Mouse (Mus musculus): Measurements from ENCODE around the gene Mif4gd. TPM values are rescaled to one million over a fixed set of nuclear protein-coding genes. Genes with fewer than 3 reads are reported as not detected.

Gene Mif4gd
- polyA plus RNA-seq, 1 experiment from 2014 or later, result 47.4 TPM

DNA sequence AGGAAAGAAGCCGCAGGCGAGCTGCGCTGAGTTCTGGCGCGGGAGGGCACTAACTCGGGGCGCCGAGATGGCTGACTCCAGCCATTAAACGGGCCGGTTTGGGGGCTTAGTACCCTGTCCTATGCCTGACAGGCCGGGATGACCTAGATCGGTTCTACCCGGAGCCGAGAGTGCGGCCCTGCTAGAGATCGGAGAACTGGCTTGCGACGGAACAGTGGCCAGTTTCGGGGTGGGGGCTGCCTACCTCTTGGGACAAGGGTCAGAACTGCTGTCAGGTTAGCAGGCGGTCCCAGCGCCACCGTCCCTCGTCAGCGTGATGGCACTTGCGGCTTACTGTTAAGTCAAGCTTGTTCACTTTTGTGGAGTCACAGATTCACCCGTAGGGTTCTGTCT lies 8.5 kb downstream of the Mif4gd start:
- TF ChIP-seq CTCF (IDR thresholded peaks at IDR 0.05), result no peak
- DNase-seq (ENCODE audit: low read depth, low spot score) (no peak), ATAC-seq (peak; percentile 3)
- no peaks in the 10 kb centered on the region for H3K27me3 ChIP-seq
- in situ Hi-C loops (cut with MboI; ENCODE audit: low pct_unique_long_range_greater_than_20kb), result no loop called here
- CTCF ChIA-PET, result no interaction called here
- POLR2A ChIA-PET, result interaction anchor here (0.6 to 1.1 kb wide), 3 partner anchors 9 to 54 kb away, joined by 3 to 4 read pairs (median 4); partner anchors contain the start of gene Mif4gd

DNA sequence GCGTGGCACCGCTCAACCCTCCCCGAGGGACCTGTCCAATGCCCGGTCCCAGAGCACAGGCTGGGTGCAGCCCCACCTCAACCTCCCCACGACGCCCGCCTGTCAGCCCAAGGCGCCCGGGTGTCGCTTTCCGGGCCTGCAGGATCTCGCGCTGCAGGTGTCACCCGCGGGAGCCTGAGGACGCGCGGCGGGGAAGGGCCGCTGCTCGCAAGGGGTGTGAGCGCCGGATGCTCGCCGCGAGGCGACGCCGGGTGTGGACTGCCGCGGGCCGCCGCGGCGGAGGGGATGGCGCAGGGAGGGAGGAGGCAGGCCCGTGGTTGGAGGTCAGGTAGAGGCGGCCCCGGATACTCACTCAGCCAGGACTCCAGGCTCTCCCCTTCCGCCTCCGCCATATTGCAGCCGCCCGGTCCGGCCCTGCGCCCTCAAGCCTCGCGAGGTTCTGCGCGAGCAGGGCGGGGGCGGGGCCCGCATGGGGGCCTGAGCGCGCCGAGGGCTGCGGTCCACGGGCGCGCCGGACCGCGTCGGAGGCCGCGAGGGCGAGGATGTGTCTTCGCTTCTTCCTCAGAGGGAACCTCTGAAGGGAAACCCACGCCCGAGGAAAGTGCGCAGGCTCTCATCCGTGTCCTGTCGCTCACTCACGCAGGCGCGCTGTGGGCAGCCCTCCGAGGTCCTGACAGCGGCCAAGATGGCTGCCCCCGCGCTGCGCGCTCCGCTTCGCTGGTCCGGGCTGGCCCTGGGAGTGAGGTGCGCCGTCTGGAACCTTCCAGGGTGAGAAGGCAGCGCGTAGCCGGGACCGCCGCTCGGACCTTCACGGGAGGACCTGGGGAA lies 9.1 kb downstream of the Mif4gd start, which contains the start of the genes Mrps7 and Gga3:
Gene Mrps7, plus strand, starts transcription at position 450 of the 828 bp plus-strand sequence.
Gene Gga3, minus strand, starts transcription at position 576 of the 828 bp plus-strand sequence.
- peak; percentile 80 for ATAC-seq
- POLR2A ChIA-PET, result interaction anchor here (0.6 to 1.1 kb wide), 4 partner anchors 9 to 54 kb away, joined by 3 to 4 read pairs (median 4); partner anchors contain the start of gene Mif4gd
- in situ Hi-C loops (cut with MboI; ENCODE audit: low pct_unique_long_range_greater_than_20kb), result no loop called here

DNA sequence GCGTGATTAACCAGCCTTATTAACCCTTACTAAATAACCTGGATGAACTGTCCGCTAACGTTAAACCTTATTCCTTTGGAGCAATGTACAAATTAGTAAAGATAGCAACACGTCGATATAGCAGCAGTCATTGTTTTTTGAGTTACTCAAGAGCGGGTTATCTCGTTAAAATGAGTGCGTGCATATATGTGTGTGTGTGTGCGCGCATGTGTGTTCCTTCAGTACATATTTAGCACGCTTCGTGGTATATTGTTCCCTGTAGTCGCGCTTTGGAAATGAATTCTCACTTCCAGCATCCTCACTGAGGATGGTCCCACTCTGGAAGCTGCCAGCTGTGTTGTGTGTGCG lies 9.7 kb downstream of the Mif4gd start:
- ATAC-seq, result no peak
- TF ChIP-seq CTCF (IDR thresholded peaks at IDR 0.05), result no peak
- no peak for DNase-seq (ENCODE audit: low read depth, low spot score)
- in situ Hi-C loops (cut with MboI; ENCODE audit: low pct_unique_long_range_greater_than_20kb), result no loop called here
- H3K27me3 ChIP-seq, result no peaks in the 10 kb centered on the region
- ChIA-PET POLR2A (interaction anchor here (1.1 kb wide), 1 partner anchor 10 kb away, joined by 4 read pairs; the partner anchor contains the start of gene Mif4gd), CTCF (no interaction called here)

More for the DNA sequence above, 9.1 kb downstream of the Mif4gd start, which contains the start of the genes Mrps7 and Gga3:
- DNase-seq (ENCODE audit: low read depth, low spot score), result no peak
- TF ChIP-seq CTCF (IDR thresholded peaks at IDR 0.05), result no peak
- CTCF ChIA-PET, result no interaction called here
- H3K27me3 ChIP-seq, result no peaks in the 10 kb centered on the region

DNA sequence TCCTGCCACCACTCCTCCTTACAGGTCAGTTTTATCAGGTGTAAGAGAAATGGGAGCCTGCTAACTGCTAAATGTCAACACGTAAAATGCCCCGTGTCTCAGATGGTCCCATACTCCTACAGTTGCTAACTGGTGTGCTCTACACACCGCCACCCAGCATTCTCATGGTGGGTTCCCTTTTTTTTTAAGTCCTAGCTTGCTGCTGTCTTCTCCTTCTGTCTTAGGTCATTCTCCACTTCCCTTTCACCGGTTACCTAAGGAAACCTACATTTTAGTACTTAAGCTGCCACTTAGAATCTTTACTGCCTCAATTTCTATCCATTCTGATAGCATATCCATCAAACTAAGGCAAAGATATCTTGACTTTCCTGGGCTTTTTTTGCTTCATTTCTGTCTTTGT lies 11.6 kb downstream of the Mif4gd start:
- CTCF ChIA-PET, result no interaction called here
- ATAC-seq (no peak), DNase-seq (ENCODE audit: low read depth, low spot score) (no peak)
- H3K27me3 ChIP-seq, result no peaks in the 10 kb centered on the region
- POLR2A ChIA-PET, result no interaction called here
- in situ Hi-C loops (cut with MboI; ENCODE audit: low pct_unique_long_range_greater_than_20kb), result no loop called here
- no peak for TF ChIP-seq CTCF (IDR thresholded peaks at IDR 0.05)

DNA sequence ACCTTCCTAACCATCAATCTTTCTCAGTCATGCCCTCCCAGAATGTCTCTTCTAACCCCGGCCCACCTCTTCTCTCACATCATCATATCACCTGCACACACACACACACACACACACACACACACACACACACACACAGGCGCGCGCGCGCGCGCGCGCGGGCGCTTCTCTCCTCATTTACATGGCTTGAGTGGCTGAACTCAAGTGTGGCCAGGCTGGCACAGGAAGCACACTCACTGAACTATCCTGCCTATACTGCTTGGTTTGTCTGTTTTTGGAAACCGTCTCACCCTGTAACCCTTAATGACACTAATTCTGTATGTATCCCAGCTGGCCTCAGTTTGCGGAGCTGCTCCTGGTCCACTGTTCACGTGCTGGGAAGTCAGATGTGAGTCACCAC lies 12.0 kb downstream of the Mif4gd start:
- CTCF ChIA-PET, result no interaction called here
- H3K27me3 ChIP-seq, result no peaks in the 10 kb centered on the region
- TF ChIP-seq CTCF (IDR thresholded peaks at IDR 0.05), result no peak
- no peak for DNase-seq (ENCODE audit: low read depth, low spot score)
- no peak for ATAC-seq
- in situ Hi-C loops (cut with MboI; ENCODE audit: low pct_unique_long_range_greater_than_20kb), result no loop called here
- POLR2A ChIA-PET, result no interaction called here

DNA sequence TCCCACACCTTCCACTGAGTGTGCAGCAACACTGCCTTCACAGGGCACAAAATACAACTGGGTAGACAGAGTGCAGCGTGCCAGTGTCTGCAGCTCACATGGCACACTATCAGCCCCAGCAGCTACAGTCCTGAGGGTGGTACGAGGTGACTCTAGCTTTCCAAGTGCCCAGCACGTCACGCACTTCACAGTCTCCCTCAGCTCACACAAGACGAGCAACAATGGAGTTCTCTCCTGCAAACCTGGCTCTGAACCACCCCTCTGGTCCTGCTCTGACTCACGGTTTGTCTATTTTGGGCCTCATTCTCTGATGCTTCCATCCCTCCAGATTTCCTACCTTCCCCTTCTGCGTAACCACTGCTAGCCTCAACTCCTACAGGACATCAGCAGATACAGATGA lies 13.0 kb downstream of the Mif4gd start:
- no peak for ATAC-seq
- ChIA-PET CTCF (no interaction called here), POLR2A (no interaction called here)
- TF ChIP-seq CTCF (IDR thresholded peaks at IDR 0.05), result no peak
- no peak for DNase-seq (ENCODE audit: low read depth, low spot score)
- no peaks in the 10 kb centered on the region for H3K27me3 ChIP-seq
- in situ Hi-C loops (cut with MboI; ENCODE audit: low pct_unique_long_range_greater_than_20kb), result no loop called here

DNA sequence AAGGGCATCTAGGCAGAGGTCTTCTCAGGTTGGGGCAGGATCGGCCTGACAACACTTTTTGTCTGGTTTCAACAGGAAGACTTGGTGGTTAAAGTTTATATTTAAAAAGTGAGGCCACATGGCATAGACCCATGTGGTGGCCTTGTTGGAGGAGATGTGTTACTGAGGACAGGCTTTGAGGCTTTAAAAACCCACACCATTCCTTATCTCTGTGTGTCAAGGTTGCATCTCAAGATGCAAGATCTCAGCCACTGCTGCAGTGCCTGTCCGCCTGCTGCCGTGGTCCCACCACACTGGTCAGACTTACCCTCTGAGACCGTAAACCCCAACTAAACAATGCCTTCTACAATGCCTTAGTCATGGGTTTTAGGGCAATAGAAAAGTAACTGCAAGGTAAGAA lies 14.5 kb downstream of the Mif4gd start:
- ATAC-seq (no peak), DNase-seq (ENCODE audit: low read depth, low spot score) (no peak)
- ChIA-PET POLR2A (no interaction called here), CTCF (no interaction called here)
- in situ Hi-C loops (cut with MboI; ENCODE audit: low pct_unique_long_range_greater_than_20kb), result no loop called here
- no peak for TF ChIP-seq CTCF (IDR thresholded peaks at IDR 0.05)
- H3K27me3 ChIP-seq, result no peaks in the 10 kb centered on the region

DNA sequence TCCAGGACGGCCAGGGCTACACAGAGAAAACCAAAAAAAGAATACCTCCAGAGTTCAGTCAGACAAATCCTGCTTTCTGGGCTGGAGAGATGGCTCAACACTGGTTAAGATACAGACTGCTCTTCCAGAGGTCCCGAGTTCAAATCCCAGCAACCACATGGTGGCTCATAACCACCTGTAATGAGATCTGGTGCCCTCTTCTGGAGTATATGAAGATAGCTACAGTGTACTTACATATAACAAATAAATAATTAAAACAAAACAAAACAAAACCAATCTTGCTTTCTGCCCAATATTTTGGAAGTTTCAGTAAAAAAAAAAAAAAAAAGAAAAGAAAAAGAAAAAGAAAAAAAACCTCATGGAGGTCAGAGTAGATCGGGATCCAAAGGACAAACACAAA lies 17.6 kb downstream of the Mif4gd start:
- in situ Hi-C loops (cut with MboI; ENCODE audit: low pct_unique_long_range_greater_than_20kb), result no loop called here
- ATAC-seq, result no peak
- H3K27me3 ChIP-seq, result no peaks in the 10 kb centered on the region

DNA sequence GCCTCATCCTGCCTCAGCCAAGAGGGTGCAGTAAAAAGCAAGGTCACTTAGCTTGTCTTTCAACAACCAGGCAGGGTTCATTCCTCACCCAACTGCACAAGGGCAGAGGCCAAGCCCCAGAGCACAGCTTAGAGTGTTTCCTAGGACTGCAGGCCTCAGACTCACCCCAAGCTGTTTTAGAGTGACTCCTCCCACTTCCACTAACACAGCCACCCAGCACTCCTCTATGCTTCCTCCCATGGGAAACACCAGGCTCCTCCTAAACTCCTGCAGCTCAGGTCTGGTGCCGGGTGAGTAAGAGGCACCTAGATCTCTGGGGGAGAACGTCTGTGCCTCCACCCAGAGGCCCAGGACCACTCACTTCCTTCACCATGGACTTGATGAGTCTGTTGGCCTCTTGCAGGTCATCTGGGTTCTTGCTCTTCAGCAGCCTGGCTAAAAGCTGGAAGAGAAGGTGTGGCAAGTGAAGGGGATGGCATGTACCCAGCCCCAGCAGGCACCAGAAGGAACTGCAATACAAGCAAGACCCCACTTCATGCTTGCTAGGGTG lies 22.2 kb downstream of the Mif4gd start:
- in situ Hi-C loops (cut with MboI; ENCODE audit: low pct_unique_long_range_greater_than_20kb), result no loop called here
- DNase-seq (ENCODE audit: low read depth, low spot score) (no peak), ATAC-seq (no peak)
- ChIA-PET CTCF (no interaction called here), POLR2A (interaction anchor here (1.4 to 1.6 kb wide), 2 partner anchors 8 to 14 kb away, joined by 3 read pairs; no protein-coding TSS in a partner anchor)
- no peaks in the 10 kb centered on the region for H3K27me3 ChIP-seq
- no peak for TF ChIP-seq CTCF (IDR thresholded peaks at IDR 0.05)

More for the DNA sequence above, 17.6 kb downstream of the Mif4gd start:
- CTCF ChIA-PET, result interaction anchor here (2.7 kb wide), 1 partner anchor 27 kb away, joined by 8 read pairs; no protein-coding TSS in a partner anchor
- no peak for DNase-seq (ENCODE audit: low read depth, low spot score)
- POLR2A ChIA-PET, result interaction anchor here (0.7 kb wide), 1 partner anchor 110 kb away, joined by 4 read pairs; no protein-coding TSS in a partner anchor
- no peak for TF ChIP-seq CTCF (IDR thresholded peaks at IDR 0.05)

DNA sequence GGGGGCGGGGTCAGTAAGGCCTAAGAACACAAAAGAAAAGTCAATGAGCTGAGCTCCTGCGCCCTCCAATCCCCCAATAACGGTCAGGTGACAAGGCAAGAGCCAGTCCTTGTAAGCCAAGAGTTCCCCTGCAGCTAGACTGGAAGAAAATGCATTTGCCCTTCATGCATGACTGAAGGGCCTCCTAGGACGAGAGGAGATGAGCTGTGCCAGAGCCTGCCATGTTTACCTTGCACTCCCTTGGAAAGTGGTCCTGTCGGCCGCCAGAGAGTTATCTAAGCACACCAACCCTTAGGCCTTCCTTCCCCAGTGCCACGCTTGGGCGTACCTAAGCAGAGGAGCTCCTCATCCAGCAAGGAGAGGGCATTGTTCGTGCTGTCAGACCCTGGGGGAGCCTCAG lies 24.8 kb downstream of the Mif4gd start:
- no peak for TF ChIP-seq CTCF (IDR thresholded peaks at IDR 0.05)
- H3K27me3 ChIP-seq, result no peaks in the 10 kb centered on the region
- ChIA-PET CTCF (interaction anchor here (0.9 to 1.6 kb wide), 3 partner anchors 9 to 25 kb away, joined by 3 to 6 read pairs (median 4); partner anchors contain the start of genes Mif4gd and Nup85), POLR2A (no interaction called here)
- DNase-seq (ENCODE audit: low read depth, low spot score), result no peak
- ATAC-seq, result no peak
- in situ Hi-C loops (cut with MboI; ENCODE audit: low pct_unique_long_range_greater_than_20kb), result no loop called here

DNA sequence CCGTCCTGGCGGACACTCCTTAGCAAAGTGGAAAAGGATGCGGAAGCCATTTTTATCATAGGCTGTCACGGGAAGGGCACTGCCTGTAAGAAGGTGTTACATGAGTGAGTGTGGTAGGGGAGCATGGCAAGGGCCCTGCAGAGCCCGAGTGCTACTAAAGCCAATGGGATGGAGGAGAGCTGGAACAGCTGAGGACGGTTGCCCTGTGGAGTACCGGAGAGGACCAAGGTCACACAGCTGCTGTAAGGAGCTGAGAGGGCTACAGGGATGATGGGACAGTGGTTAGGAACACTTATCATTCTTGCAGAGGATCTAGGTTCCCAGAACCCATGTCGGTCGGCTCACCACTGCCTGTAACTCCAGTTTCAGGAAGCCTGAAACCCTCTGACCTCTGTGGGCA lies 26.4 kb downstream of the Mif4gd start:
- POLR2A ChIA-PET, result no interaction called here
- no peak for ATAC-seq
- in situ Hi-C loops (cut with MboI; ENCODE audit: low pct_unique_long_range_greater_than_20kb), result no loop called here
- DNase-seq (ENCODE audit: low read depth, low spot score), result no peak
- CTCF ChIA-PET, result interaction anchor here (1.5 kb wide), 1 partner anchor 11 kb away, joined by 6 read pairs; no protein-coding TSS in a partner anchor
- no peaks in the 10 kb centered on the region for H3K27me3 ChIP-seq
- TF ChIP-seq CTCF (IDR thresholded peaks at IDR 0.05), result no peak
